ENCODE assay signal across 9 mouse cellular contexts in genomic region chr9:85693231-85694116, GRCm38 (mm10). TPM values are rescaled to one million over a fixed set of nuclear protein-coding genes. Genes with fewer than 3 reads are reported as not detected.
A peak's percentile ranks its signal among the peaks of the same experiment; 100 is the strongest.
DNase-seq lines count a peak whose midpoint lies in the region; ATAC-seq and TF ChIP-seq lines count a peak whose summit lies in the region.
"Had no signal": no experiment of that assay in that cellular context is flagged by ENCODE, and none has a peak within 500 bp of the region (broad histone marks: within the 10 kb centered on the region; RNA-seq: fewer than 3 reads in every experiment).

No protein-coding gene starts in this region.

- no peaks in the 10 kb centered on the region for H3K9me3 ChIP-seq in lung, postnatal 0 days (ENCODE audit: low read length)
- H3K9me3 ChIP-seq in hindbrain, postnatal 0 days (ENCODE audit: low read length): no peaks in the 10 kb centered on the region

- no peak overlapping the region for H3K4me2 ChIP-seq in lung, postnatal 0 days (replicated peaks; ENCODE audit: low read depth, low read length)
- H3K4me2 ChIP-seq in hindbrain, postnatal 0 days (ENCODE audit: low read depth, low read length): no peak overlapping the region

- H3K36me3 ChIP-seq in lung, postnatal 0 days (ENCODE audit: insufficient read depth, low read length): peaks cover 15% of the 10 kb centered on the region; the same call in 1 of the 2 replicates
- peaks cover 27% of the 10 kb centered on the region; the same call in 1 of the 2 replicates for H3K36me3 ChIP-seq in hindbrain, postnatal 0 days (ENCODE audit: insufficient read depth, low read length)

- DNase-seq in embryo, embryonic 10 days (ENCODE audit: low spot score): peak; percentile 47
- DNase-seq in embryo, embryonic 9.5 days (ENCODE audit: extremely low spot score): no peak
- peak; percentile 55 for DNase-seq in lung, postnatal 0 days (ENCODE audit: low spot score)
- DNase-seq in lung, postnatal 4 days: no peak
- DNase-seq in hindbrain, postnatal 0 days (ENCODE audit: low spot score): peak; percentile 82
- peak; percentile 59 for DNase-seq in retina, embryonic 14.5 days (ENCODE audit: low spot score)
- DNase-seq in ovary, adult 18-20 months (ENCODE audit: low spot score): no peak

- no peak overlapping the region for H3K27ac ChIP-seq in lung, postnatal 0 days (ENCODE audit: low read length)
- no peak overlapping the region for H3K27ac ChIP-seq in hindbrain, postnatal 0 days

- H3K9ac ChIP-seq in lung, postnatal 0 days (replicated peaks; ENCODE audit: low read depth): no peak overlapping the region
- H3K9ac ChIP-seq in hindbrain, postnatal 0 days (replicated peaks; ENCODE audit: low read length): no peak overlapping the region

- WGBS in lung, postnatal 0 days: 47% methylated on average over 6 of the region's 6 CpGs
- WGBS in hindbrain, postnatal 0 days: 52% methylated on average over 6 of the region's 6 CpGs

- no peak for TF ChIP-seq EP300 in lung, postnatal 0 days (IDR thresholded peaks at IDR 0.05)

- H3K4me1 ChIP-seq in lung, postnatal 0 days (ENCODE audit: insufficient read depth, low read depth, low read length): no peaks in the 10 kb centered on the region
- no peaks in the 10 kb centered on the region for H3K4me1 ChIP-seq in hindbrain, postnatal 0 days (ENCODE audit: insufficient read depth, low read length)

- H3K4me3 ChIP-seq in lung, postnatal 0 days (ENCODE audit: low read depth, low read length): no peak overlapping the region
- H3K4me3 ChIP-seq in hindbrain, postnatal 0 days (ENCODE audit: low read length): no peak overlapping the region
- H3K4me3 ChIP-seq: myocyte had no signal

- no peaks in the 10 kb centered on the region for H3K27me3 ChIP-seq in lung, postnatal 0 days (replicated peaks; ENCODE audit: insufficient read depth, low read length)
- no peaks in the 10 kb centered on the region for H3K27me3 ChIP-seq in hindbrain, postnatal 0 days (ENCODE audit: insufficient read depth, low read length)

- peak; percentile 75 for TF ChIP-seq CTCF in lung, postnatal 0 days (IDR thresholded peaks at IDR 0.05)
- TF ChIP-seq CTCF in hindbrain, postnatal 0 days (IDR thresholded peaks at IDR 0.05; ENCODE audit: low read depth): peak; percentile 79

- ATAC-seq in lung, postnatal 0 days: peak; percentile 56
- peak; percentile 90 for ATAC-seq in hindbrain, postnatal 0 days
- ATAC-seq in cerebellum, adult (ENCODE audit: insufficient number of reproducible peaks, low FRiP score, low TSS enrichment): no peak

RNA-seq across cellular contexts. Expression of gene Ibtk, which starts 55.7 kb away (rescaled TPM):
- polyA plus RNA-seq in lung, postnatal 0 days (2015; fragmentation: Nextera tagmentation; extraction: Ambion mirVana): 12.0 and 15.4 TPM in 2 replicates
- total RNA-seq in hindbrain, postnatal 0 days (2014; rRNA removed): 19.6 and 23.4 TPM in 2 replicates
- polyA plus RNA-seq in hindbrain, postnatal 0 days (2015; fragmentation: Nextera tagmentation; extraction: Ambion mirVana): 17.1 and 18.0 TPM in 2 replicates

Comparison
In these comparisons a context has a peak if more than half of its experiments do, and no peak if none do; other contexts are left out.
1. DNase-seq: peak in embryo, embryonic 10 days (single experiment), lung, postnatal 0 days (single experiment), hindbrain, postnatal 0 days (single experiment) and retina, embryonic 14.5 days (single experiment); none in embryo, embryonic 9.5 days (single experiment), lung, postnatal 4 days (0 of 2) and ovary, adult 18-20 months (single experiment).